Mouse (Mus musculus): ENCODE measurements at regions not wholly inside any gene's neighbourhood (a gene's known extent, or its start where the extent isn't known, plus 50 kb on each side); places are given as distances from the start of the nearest gene placed in this dataset.

DNA sequence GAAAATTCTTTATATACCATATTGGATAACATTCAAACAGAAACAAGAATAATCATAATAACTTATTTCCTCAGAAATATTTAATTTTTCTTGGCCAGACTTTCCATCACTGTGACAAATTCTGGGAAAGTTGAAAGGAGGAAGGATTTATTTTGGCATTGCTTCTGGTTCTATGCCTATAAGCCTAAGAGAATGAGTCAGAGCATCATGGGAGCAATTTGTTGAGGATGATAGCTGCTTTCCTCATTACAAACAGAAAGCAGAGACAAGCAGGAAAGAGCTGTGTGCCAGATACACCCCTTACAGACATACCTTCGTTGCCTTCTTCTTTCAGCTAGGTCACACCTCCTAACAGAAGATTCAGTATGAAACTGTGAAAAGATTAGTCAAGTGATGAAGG lies 115.3 kb downstream of the Rgs21 start:
- DNase-seq (ENCODE audit: low spot score in 2 of 2): no peak

GRCm38 (mm10) chr1:144451731-144452130 lies 115.7 kb downstream of the Rgs21 start:
- no peak for DNase-seq (ENCODE audit: low spot score in 2 of 2)

DNA sequence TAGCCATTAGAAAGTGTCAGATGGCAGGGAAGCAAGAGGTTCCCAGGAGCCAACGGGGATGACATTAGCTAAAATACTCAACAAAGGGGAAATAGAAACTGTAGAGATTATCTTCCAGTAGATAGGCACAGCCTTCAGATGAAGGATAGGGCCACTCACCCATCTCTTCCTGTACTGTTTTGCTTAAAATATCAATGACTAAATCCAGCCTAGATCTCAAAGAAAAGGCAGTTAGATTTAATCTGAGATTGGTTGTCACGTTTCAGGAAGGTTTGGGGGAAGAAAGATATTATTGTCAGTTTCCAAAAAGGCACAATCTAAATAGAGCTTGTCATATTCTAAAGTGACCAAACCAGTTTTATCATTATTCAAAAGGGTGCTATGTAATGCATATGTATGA lies 130.8 kb downstream of the Rgs21 start:
- no peak for DNase-seq (ENCODE audit: low spot score in 2 of 2)

GRCm38 (mm10) chr1:144432816-144433215 lies 134.7 kb downstream of the Rgs21 start:
- no peak for DNase-seq (ENCODE audit: low spot score in 2 of 2)

DNA sequence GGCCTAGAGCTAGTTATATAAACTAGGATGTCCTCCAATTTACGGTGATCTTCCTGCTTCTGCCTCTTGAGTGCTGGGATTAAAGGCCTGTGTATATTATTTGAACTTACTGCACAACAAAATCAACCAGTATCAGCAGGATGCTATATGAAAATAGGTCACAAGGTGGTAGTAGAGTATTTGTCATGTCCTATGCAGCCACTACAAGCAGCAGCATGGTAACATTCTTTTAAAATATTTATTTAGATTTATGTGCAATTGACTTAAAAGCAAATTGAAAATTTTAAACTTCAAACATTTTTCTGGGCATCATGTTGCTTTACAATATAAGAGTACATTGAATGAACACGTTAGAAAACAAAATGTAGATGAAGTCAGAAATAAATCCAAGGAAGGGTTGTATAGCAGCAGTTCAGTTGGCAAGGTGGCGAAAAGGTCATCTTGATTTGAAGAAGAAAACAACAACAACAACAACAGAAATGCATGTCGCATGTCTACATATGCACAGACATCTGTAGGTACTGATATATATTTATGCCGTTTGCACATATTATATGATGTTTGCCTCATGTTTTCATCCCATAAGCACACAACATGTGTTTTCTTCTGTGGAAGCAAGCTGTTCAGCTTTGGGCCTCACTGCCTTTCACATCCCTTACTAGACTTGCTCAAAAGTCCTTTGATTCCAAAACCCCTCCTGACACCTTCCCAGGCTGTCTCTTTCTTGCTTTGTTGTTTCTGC lies 135.8 kb downstream of the Rgs21 start:
- peak in 1 of 2 experiments; percentile 42 for DNase-seq (ENCODE audit: low spot score in 2 of 2)

GRCm38 (mm10) chr1:144421374-144421773 lies 146.1 kb downstream of the Rgs21 start:
- no peak for DNase-seq (ENCODE audit: low spot score in 2 of 2)

DNA sequence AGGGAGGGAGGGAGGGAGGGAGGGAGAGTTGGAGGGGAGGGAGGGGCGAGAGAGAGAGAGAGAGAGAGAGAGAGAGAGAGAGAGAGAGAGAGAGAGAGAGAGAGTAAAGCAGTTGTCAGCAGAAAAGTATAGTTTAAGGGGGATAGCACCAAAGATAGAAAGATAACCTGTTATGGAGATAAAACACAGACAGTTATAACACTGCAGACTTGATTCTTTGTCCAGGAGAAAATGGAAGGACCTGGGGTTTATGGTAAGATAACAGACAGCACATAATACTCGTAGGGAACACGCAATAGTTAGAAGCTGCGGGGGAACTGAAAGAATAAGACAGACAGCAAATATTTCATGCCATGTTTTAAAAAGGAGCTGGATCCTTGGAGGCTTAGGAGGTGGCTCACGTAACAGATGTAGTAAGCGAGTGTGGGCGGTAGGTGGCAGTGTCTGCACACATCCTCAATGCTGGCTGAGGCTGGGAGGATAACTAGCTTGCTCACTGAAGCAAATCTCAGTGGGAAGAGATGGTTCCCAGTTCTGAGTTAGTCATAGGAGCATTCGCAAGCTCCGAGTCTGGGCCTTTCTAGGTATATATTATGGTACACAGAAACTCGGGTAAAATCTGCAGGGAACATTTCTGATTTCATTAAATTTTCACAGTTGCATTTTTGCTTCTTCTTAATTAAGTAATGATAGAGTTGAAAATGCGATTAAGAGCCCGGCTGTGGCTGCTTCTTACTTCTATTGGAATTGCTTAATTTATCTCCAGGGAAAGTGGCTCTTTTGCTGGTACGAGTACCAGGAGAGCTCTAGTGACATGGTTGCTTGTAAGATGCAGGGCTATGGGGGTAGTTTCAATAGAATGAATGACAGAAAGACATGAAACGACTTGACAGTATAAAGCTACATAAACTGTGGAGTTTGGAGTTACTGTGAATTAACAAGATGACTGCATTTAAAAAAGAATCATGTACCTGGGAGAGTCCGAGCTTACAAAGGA lies 157.6 kb upstream of the Rgs1 start:
- peak; percentile 80 to 92 for DNase-seq (ENCODE audit: low spot score in 2 of 2)

GRCm38 (mm10) chr1:144405724-144406123 lies 156.7 kb upstream of the Rgs1 start:
- DNase-seq (ENCODE audit: low spot score in 2 of 2): no peak

DNA sequence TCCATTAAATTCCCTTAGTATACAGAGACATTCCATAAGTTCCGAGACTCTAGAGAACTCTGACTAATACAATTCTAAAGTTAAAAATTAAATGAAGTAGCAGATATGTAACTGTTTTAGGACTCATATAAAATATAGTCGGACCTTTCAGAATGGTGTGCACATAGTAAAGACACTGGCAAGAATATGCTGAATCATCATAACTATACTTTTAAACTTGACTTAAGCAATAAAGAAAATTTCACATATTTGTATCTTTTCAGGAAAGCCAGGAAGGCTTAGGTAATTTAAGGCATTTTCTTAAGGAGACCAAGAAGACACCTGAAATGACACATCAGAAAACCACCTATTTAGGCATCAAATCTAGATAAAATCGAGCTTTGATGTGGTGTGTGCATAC lies 156.0 kb upstream of the Rgs1 start:
- no peak for DNase-seq (ENCODE audit: low spot score in 2 of 2)

DNA sequence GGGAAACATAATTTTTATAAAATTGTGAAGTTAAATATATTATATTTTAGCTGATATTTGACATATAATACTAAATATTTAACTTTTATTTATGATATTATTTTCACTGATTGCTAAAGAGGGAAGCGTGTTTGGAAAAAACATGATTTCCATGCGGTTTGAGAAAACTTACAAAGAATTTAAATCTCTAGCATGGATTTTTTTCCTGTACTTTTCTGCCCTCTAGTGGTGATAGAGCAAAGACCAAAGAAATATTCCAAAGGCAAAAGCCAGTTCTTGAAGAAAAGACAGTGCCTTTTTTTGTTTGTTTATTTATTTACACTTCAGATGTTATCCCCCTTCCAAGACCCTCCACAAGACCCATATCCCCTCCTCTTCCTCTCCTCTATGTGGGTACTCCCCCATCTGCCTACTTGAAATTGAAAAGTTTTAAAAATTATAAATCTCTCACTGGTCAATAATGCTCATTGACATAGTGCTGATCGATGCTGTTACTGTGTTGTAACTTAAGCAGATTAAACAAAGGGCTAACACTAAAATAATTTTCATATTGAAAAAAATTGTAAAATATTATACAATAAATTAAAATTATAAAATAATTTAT lies 131.1 kb upstream of the Rgs1 start:
- peak in 1 of 2 experiments; percentile 24 for DNase-seq (ENCODE audit: low spot score in 2 of 2)

DNA sequence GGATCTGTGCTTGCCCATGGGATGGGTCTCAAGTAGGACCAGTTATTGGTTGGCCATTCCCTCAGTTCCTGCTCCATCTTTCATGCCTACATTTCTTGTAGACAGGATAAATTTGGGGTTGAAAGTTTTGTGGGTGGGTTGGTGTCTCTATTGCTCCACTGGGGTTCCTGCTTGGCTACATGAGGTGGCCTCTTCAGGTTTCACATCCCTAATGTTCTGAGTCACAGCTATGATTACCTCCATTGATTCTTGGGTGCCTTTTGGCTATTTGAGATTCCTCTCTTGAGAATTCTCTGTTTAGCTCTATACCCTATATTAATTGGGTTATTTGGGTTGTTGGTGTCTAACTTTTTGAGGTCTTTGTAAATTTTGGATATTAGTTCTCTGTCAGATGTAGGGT lies 125.1 kb upstream of the Rgs1 start:
- no peak for DNase-seq (ENCODE audit: low spot score in 2 of 2)

- peak; percentile 44 to 89 for DNase-seq (ENCODE audit: low spot score in 2 of 2)
Measured at GRCm38 (mm10) chr1:144367492-144367891, 118.5 kb upstream of the Rgs1 start.

DNA sequence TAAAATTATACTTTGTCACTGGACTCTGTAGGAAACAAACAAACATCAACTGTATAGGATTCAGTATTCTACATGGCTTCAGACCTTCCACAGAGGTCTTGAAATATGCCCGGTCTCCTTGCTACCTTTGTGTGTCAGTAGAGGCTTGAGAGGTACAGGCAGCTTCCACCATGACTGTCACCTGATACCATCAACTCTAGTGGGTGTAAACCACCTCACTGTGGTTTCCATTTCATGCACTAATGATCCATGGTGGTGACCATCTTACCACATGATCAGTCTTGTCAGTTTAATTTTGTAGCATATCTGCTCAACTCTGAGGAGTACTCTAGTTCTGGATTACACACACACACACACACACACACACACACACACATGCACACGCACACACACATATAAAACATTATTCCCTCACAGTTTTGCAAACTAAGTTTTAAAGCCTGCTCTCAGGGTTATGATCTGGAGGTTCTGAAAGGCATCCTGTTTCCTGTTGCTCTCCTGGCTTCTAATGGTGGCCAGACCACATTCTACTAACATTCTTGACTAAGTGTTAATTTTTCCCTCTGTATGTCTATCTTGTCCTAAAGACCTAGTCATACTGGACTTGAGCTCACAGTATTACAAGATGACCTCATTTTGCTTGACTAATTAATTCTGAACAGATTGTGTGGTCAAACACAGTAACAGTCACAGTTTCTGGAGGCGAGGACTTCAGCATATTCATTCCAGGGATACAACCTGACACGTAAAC lies 106.7 kb upstream of the Rgs1 start:
- no peak for DNase-seq (ENCODE audit: low spot score in 2 of 2)

DNA sequence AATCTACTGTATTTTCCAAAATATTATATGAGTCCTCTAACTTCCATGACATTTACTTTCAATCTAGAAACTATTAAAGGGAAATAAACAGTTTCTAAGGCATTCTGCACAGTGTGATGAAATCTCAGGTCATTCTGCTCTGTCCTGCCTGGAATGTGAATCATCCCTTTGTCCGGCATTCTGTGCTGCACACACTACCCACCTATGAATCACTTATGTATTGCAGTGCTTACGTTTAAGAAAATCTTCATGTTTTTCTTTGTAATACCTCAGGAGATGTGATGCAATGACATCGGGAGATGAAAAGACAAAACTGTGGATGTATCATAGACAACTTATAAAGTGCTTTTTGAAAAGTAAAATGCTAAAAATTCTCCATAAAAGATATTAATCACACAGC lies 106.0 kb upstream of the Rgs1 start:
- no peak for DNase-seq (ENCODE audit: low spot score in 2 of 2)

GRCm38 (mm10) chr1:144353320-144353719 lies 104.3 kb upstream of the Rgs1 start:
- no peak for DNase-seq (ENCODE audit: low spot score in 2 of 2)

DNA sequence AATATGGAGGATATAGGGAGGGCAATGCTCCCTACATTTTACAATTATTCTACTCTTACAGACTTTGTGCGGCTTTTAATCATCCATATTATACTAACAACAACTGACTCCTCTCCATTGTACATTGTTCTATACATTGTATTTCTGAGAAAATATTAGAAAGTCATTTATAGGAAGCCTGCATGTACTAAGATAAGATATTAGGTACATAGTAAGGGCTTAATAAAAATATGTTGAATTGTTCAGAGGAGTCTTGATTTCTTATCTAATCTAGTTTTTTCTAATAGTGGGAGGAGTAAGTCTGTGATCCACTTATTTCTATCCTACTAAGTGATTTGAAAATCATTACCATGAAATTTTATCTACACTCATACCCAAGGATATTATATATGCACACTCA lies 94.8 kb upstream of the Rgs1 start:
- no peak for DNase-seq (ENCODE audit: low spot score in 2 of 2)

DNA sequence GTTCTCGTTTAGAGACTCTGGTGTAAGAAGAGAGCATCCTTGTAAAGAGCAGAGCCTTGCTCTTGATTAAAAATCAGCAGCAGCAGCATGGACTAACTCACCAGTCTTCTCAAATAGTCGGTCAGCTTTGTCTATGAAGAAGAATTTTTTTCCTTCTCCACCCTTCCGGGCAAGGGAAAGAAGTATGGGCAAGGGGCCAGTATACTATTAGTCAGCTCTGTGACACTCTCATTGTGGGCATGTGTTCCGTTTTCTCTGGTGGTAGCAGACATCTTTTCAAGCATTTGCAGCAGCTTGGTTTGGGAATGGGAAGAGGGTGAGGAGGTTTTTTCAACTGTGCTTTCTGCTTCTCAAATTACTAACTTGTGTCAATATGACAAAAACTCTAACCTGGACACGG lies 94.3 kb upstream of the Rgs1 start:
- peak; percentile 13 to 15 for DNase-seq (ENCODE audit: low spot score in 2 of 2)

GRCm38 (mm10) chr1:144337572-144337971 lies 88.5 kb upstream of the Rgs1 start:
- DNase-seq (ENCODE audit: low spot score in 2 of 2): no peak

GRCm38 (mm10) chr1:144330365-144331050 lies 81.5 kb upstream of the Rgs1 start:
- DNase-seq (ENCODE audit: low spot score in 2 of 2): no peak

DNA sequence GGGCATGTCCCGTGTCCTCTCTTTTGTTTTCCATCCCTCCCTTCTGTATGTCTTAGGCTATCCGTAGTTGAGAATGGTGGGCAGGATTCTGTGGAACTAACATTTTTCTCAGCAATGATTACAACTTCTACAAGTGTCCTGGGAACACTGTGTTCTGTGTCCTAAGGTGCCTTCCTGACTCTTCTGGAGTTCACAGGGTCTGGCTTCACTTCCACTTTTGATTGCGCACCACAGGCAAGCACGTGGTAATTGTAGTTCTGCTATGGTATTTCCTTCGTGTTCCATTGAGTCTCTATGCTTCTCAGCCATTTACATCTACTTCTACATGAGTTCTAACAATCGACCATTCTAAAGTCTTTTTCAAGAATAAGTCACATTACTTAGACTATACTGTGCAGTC lies 70.4 kb upstream of the Rgs1 start:
- DNase-seq (ENCODE audit: low spot score in 2 of 2): no peak

DNA sequence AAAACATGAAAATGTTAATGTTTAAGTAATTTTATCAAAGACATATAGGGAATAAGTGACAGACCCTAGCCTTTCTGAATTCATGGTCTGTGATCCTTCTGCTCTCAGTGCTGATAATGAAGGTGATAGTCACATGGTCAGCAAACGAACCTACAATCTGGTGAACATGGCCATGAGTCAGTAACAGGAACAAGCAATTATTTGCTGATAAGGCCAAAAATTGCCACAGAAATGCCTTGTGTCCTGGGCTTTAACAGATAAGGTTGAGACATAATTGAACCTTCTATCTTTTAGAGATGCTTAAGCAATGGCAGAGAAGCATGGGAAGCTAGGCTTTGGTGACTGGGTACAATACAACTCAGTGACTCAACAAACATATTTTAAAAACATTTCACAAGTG lies 69.2 kb upstream of the Rgs1 start:
- no peak for DNase-seq (ENCODE audit: low spot score in 2 of 2)
